18 mouse cellular contexts compared by ENCODE assay signal in genomic region chr5:114407269-114407668, GRCm38 (mm10). TPM values are rescaled to one million over a fixed set of nuclear protein-coding genes. Genes with fewer than 3 reads are reported as not detected.
DNase-seq lines count a peak whose midpoint lies in the region; ATAC-seq and TF ChIP-seq lines count a peak whose summit lies in the region.
"Had no signal": no experiment of that assay in that cellular context is flagged by ENCODE, and none has a peak within 500 bp of the region (broad histone marks: within the 10 kb centered on the region; RNA-seq: fewer than 3 reads in every experiment).

No protein-coding gene starts in this region.

- ATAC-seq in hindbrain, embryonic 16.5 days, result no peak
- no peak for ATAC-seq in hindbrain, embryonic 12.5 days (ENCODE audit: low FRiP score)
- ATAC-seq: midbrain, embryonic 13.5 days had no signal

- H3K9ac ChIP-seq in hindbrain, embryonic 16.5 days (ENCODE audit: low read depth, low read length), result no peak overlapping the region
- H3K9ac ChIP-seq in hindbrain, embryonic 12.5 days, result no peak overlapping the region
- H3K9ac ChIP-seq: embryonic facial prominence, embryonic 15.5 days; forebrain, embryonic 12.5 days; hindbrain, embryonic 15.5 days; limb, embryonic 12.5 days; liver, embryonic 14.5 days; midbrain, embryonic 13.5 days had no signal

- H3K4me1 ChIP-seq in hindbrain, embryonic 16.5 days (ENCODE audit: control insufficient read depth, insufficient read depth, low read depth, low read length), result no peaks in the 10 kb centered on the region
- no peaks in the 10 kb centered on the region for H3K4me1 ChIP-seq in hindbrain, embryonic 12.5 days
- 0 out of 2 replicates have a peak, but pooled peaks cover 2% of the 10 kb centered on the region for H3K4me1 ChIP-seq in lung, adult 2 months (ENCODE audit: control insufficient read depth, insufficient read depth, low read length)
- H3K4me1 ChIP-seq: forebrain, embryonic 12.5 days; hindbrain, embryonic 15.5 days; limb, embryonic 12.5 days; midbrain, embryonic 13.5 days had no signal

- H3K27me3 ChIP-seq in hindbrain, embryonic 16.5 days (replicated peaks; ENCODE audit: control insufficient read depth, insufficient read depth, low read length), result no peaks in the 10 kb centered on the region
- no peaks in the 10 kb centered on the region for H3K27me3 ChIP-seq in hindbrain, embryonic 12.5 days
- H3K27me3 ChIP-seq: CH12.LX; embryonic facial prominence, embryonic 15.5 days; forebrain, embryonic 12.5 days; hindbrain, embryonic 15.5 days; limb, embryonic 12.5 days; midbrain, embryonic 13.5 days had no signal

- no peak for TF ChIP-seq CTCF in lung, adult 2 months (IDR thresholded peaks at IDR 0.05; ENCODE audit: insufficient read depth, low read length)

- WGBS in hindbrain, embryonic 16.5 days, result 81% methylated on average over 10 of the region's 10 CpGs
- 86% methylated on average over 10 of the region's 10 CpGs for WGBS in hindbrain, embryonic 12.5 days
- 77% methylated on average over 10 of the region's 10 CpGs for WGBS in lung, adult 2 months

- DNase-seq in adrenal gland, adult 2 months, result peak; percentile 34
- DNase-seq in adrenal gland, postnatal 25 days, result no peak
- peak; percentile 30 for DNase-seq in cerebellum, adult 11 months
- DNase-seq in cerebellum, postnatal 25 days, result peak; percentile 55 to 77
- DNase-seq in kidney, adult 9 months, result no peak
- no peak for DNase-seq in lung, adult 2 months
- DNase-seq: layer of hippocampus, postnatal 36 days; right cerebral cortex, postnatal 25 days; thymus, postnatal 4 days had no signal

- no peak overlapping the region for H3K4me2 ChIP-seq in hindbrain, embryonic 16.5 days (ENCODE audit: low read length)
- H3K4me2 ChIP-seq in hindbrain, embryonic 12.5 days (replicated peaks), result no peak overlapping the region
- H3K4me2 ChIP-seq: embryonic facial prominence, embryonic 15.5 days; forebrain, embryonic 12.5 days; hindbrain, embryonic 15.5 days; limb, embryonic 12.5 days; midbrain, embryonic 13.5 days had no signal

- no peaks in the 10 kb centered on the region for H3K9me3 ChIP-seq in hindbrain, embryonic 16.5 days (ENCODE audit: control insufficient read depth, low read length)
- no peaks in the 10 kb centered on the region for H3K9me3 ChIP-seq in hindbrain, embryonic 12.5 days (replicated peaks)
- H3K9me3 ChIP-seq: embryonic facial prominence, embryonic 15.5 days; forebrain, embryonic 12.5 days; hindbrain, embryonic 15.5 days; limb, embryonic 12.5 days; midbrain, embryonic 13.5 days had no signal

- peaks cover 77% of the 10 kb centered on the region for H3K36me3 ChIP-seq in hindbrain, embryonic 16.5 days (ENCODE audit: control insufficient read depth, insufficient read depth, low read length)
- H3K36me3 ChIP-seq in hindbrain, embryonic 12.5 days, result peaks cover 100% of the 10 kb centered on the region

- no peak for TF ChIP-seq POLR2A in lung, adult 2 months (IDR thresholded peaks at IDR 0.05; ENCODE audit: borderline replicate concordance, extremely low read depth, low read depth, low read length)

- no peak overlapping the region for H3K4me3 ChIP-seq in hindbrain, embryonic 16.5 days (ENCODE audit: low read length)
- H3K4me3 ChIP-seq in hindbrain, embryonic 12.5 days, result no peak overlapping the region
- no peak overlapping the region for H3K4me3 ChIP-seq in lung, adult 2 months (replicated peaks; ENCODE audit: extremely low read depth, low read depth, low read length)
- H3K4me3 ChIP-seq: embryonic facial prominence, embryonic 15.5 days; forebrain, embryonic 12.5 days; hindbrain, embryonic 15.5 days; limb, embryonic 12.5 days; midbrain, embryonic 13.5 days had no signal

- H3K27ac ChIP-seq in hindbrain, embryonic 16.5 days (ENCODE audit: low read depth, low read length), result peak overlapping the region; percentile 6; the same call in 1 of the 2 replicates
- no peak overlapping the region for H3K27ac ChIP-seq in hindbrain, embryonic 12.5 days
- H3K27ac ChIP-seq: embryonic facial prominence, embryonic 15.5 days; forebrain, embryonic 12.5 days; hindbrain, embryonic 15.5 days; limb, embryonic 12.5 days; liver, embryonic 14.5 days; midbrain, embryonic 13.5 days had no signal

RNA-seq across cellular contexts. Expression of gene Ube3b, which starts 26.9 kb away (rescaled TPM):
- 10 to 100 TPM; 74.6 to 75.4 TPM for total RNA-seq in adrenal gland, adult 2 months (2021)
- polyA plus RNA-seq in adrenal gland, adult 2 months (2012; rRNA removed), result 122 and 137 TPM in 2 replicates
- total RNA-seq in adrenal gland, postnatal 25 days (2021), result 68.2 and 75.7 TPM in 2 replicates
- 36.7 and 45.4 TPM in 2 replicates for polyA plus RNA-seq in hindbrain, embryonic 16.5 days (2015; fragmentation: Nextera tagmentation; extraction: Ambion mirVana)
- polyA plus RNA-seq in hindbrain, embryonic 12.5 days (2016; fragmentation: Nextera tagmentation; extraction: Ambion mirVana), result 57.9 and 58.2 TPM in 2 replicates
- polyA plus RNA-seq in lung, adult 2 months (2012; rRNA removed), result 69.2 and 74.3 TPM in 2 replicates

RNA-seq across cellular contexts. Expression of gene Kctd10, which starts 27.0 kb away (rescaled TPM):
- total RNA-seq in adrenal gland, adult 2 months (2021), result 10 to 100 TPM; 67.0 to 76.7 TPM
- 68.9 and 71.4 TPM in 2 replicates for polyA plus RNA-seq in adrenal gland, adult 2 months (2012; rRNA removed)
- total RNA-seq in adrenal gland, postnatal 25 days (2021), result 53.3 and 58.5 TPM in 2 replicates
- 59.3 and 70.1 TPM in 2 replicates for polyA plus RNA-seq in hindbrain, embryonic 16.5 days (2015; fragmentation: Nextera tagmentation; extraction: Ambion mirVana)
- polyA plus RNA-seq in hindbrain, embryonic 12.5 days (2016; fragmentation: Nextera tagmentation; extraction: Ambion mirVana), result 110 and 115 TPM in 2 replicates
- 278 and 318 TPM in 2 replicates for polyA plus RNA-seq in lung, adult 2 months (2012; rRNA removed)

RNA-seq across cellular contexts. Expression of gene Mmab, which starts 36.6 kb away (rescaled TPM):
- total RNA-seq in adrenal gland, adult 2 months (2021), result 10 to 100 TPM; 21.2 to 23.1 TPM
- 27.4 and 37.4 TPM in 2 replicates for polyA plus RNA-seq in adrenal gland, adult 2 months (2012; rRNA removed)
- 21.6 and 26.5 TPM in 2 replicates for total RNA-seq in adrenal gland, postnatal 25 days (2021)
- 38.2 and 40.8 TPM in 2 replicates for polyA plus RNA-seq in hindbrain, embryonic 16.5 days (2015; fragmentation: Nextera tagmentation; extraction: Ambion mirVana)
- 27.3 and 31.5 TPM in 2 replicates for polyA plus RNA-seq in hindbrain, embryonic 12.5 days (2016; fragmentation: Nextera tagmentation; extraction: Ambion mirVana)
- polyA plus RNA-seq in lung, adult 2 months (2012; rRNA removed), result 12.8 and 15.7 TPM in 2 replicates

RNA-seq across cellular contexts. Expression of gene Mvk, which starts 36.8 kb away (rescaled TPM):
- total RNA-seq in adrenal gland, adult 2 months (2021), result 10 to 100 TPM; 32.6 to 34.0 TPM
- polyA plus RNA-seq in adrenal gland, adult 2 months (2012; rRNA removed), result 60.4 and 73.3 TPM in 2 replicates
- 39.9 and 43.2 TPM in 2 replicates for total RNA-seq in adrenal gland, postnatal 25 days (2021)
- 75.8 and 86.9 TPM in 2 replicates for polyA plus RNA-seq in hindbrain, embryonic 16.5 days (2015; fragmentation: Nextera tagmentation; extraction: Ambion mirVana)
- polyA plus RNA-seq in hindbrain, embryonic 12.5 days (2016; fragmentation: Nextera tagmentation; extraction: Ambion mirVana), result 50.6 and 51.2 TPM in 2 replicates
- polyA plus RNA-seq in lung, adult 2 months (2012; rRNA removed), result 44.7 and 52.1 TPM in 2 replicates

Comparison
In these comparisons a context has a peak if more than half of its experiments do, and no peak if none do; other contexts are left out.
1. DNase-seq: peak in adrenal gland, adult 2 months (single experiment), cerebellum, adult 11 months (single experiment) and cerebellum, postnatal 25 days (2 of 2); none in adrenal gland, postnatal 25 days (single experiment), kidney, adult 9 months (single experiment) and lung, adult 2 months (single experiment).